ENCODE assay signal across 21 mouse cellular contexts in genomic region chr10:20257054-20257643, GRCm38 (mm10). TPM values are rescaled to one million over a fixed set of nuclear protein-coding genes. Genes with fewer than 3 reads are reported as not detected.
DNase-seq lines count a peak whose midpoint lies in the region; ATAC-seq and TF ChIP-seq lines count a peak whose summit lies in the region.
"Had no signal": no experiment of that assay in that cellular context is flagged by ENCODE, and none has a peak within 500 bp of the region (broad histone marks: within the 10 kb centered on the region; RNA-seq: fewer than 3 reads in every experiment).

No protein-coding gene starts in this region.

- no peak overlapping the region for H3K4me2 ChIP-seq in liver, embryonic 13.5 days
- no peak overlapping the region for H3K4me2 ChIP-seq in liver, embryonic 11.5 days
- H3K4me2 ChIP-seq: heart, embryonic 13.5 days; hindbrain, embryonic 15.5 days; limb, embryonic 15.5 days; lung, embryonic 15.5 days; midbrain, embryonic 12.5 days; neural tube, embryonic 12.5 days had no signal

- peak; percentile 43; the same call in 1 of the 2 replicates for ATAC-seq in liver, embryonic 13.5 days (ENCODE audit: low read depth)
- ATAC-seq in liver, embryonic 11.5 days (replicated peaks; ENCODE audit: low FRiP score), result no peak
- ATAC-seq: forebrain, embryonic 16.5 days; intestine, embryonic 16.5 days had no signal

- H3K9me3 ChIP-seq in liver, embryonic 13.5 days (replicated peaks), result no peaks in the 10 kb centered on the region
- H3K9me3 ChIP-seq in liver, embryonic 11.5 days (ENCODE audit: control insufficient read depth, low read length), result no peaks in the 10 kb centered on the region
- H3K9me3 ChIP-seq: heart, embryonic 13.5 days; hindbrain, embryonic 15.5 days; limb, embryonic 15.5 days; lung, embryonic 15.5 days; midbrain, embryonic 12.5 days; neural tube, embryonic 12.5 days had no signal

- no peak for DNase-seq in liver, embryonic 13.5 days
- DNase-seq in liver, embryonic 11.5 days (ENCODE audit: low spot score), result no peak
- DNase-seq in CD4-positive, CD25-positive, alpha-beta regulatory T cell, adult 2 months (ENCODE audit: low read depth, low spot score), result peak; percentile 40
- peak; percentile 35 for DNase-seq in T-cell, adult 2 months (ENCODE audit: low spot score)
- peak; percentile 40 for DNase-seq in thymus, postnatal 14 days
- DNase-seq in urinary bladder, adult 18-20 months (ENCODE audit: low spot score in 2 of 2), result no peak
- no peak for DNase-seq in kidney, adult 2 months
- DNase-seq: adrenal gland, postnatal 14 days; cerebellum, adult 11-12 months; cerebellum, postnatal 14 days; embryo, embryonic 11 days; heart, postnatal 4 days had no signal

- TF ChIP-seq POLR2A in kidney, adult 2 months (IDR thresholded peaks at IDR 0.05; ENCODE audit: low read depth, low read length), result no peak

- WGBS in liver, embryonic 13.5 days (ENCODE audit: insufficient replicate concordance), result 78% methylated on average over 14 of the region's 14 CpGs
- WGBS in liver, embryonic 11.5 days, result 80% methylated on average over 14 of the region's 14 CpGs
- WGBS in kidney, adult 2 months, result 76% methylated on average over 14 of the region's 14 CpGs

- H3K4me1 ChIP-seq in liver, embryonic 13.5 days (replicated peaks), result peaks cover 17% of the 10 kb centered on the region
- H3K4me1 ChIP-seq in liver, embryonic 11.5 days (replicated peaks; ENCODE audit: control insufficient read depth, insufficient read depth, low read length), result no peaks in the 10 kb centered on the region; the same call in 1 of the 2 replicates
- no peaks in the 10 kb centered on the region; the same call in 1 of the 2 replicates for H3K4me1 ChIP-seq in kidney, adult 2 months (ENCODE audit: control insufficient read depth, insufficient read depth, low read length)
- H3K4me1 ChIP-seq: hindbrain, embryonic 15.5 days; limb, embryonic 15.5 days; lung, embryonic 15.5 days; midbrain, embryonic 12.5 days; neural tube, embryonic 12.5 days had no signal

- no peak overlapping the region for H3K4me3 ChIP-seq in liver, embryonic 13.5 days (replicated peaks)
- H3K4me3 ChIP-seq in liver, embryonic 11.5 days (ENCODE audit: low read depth, low read length), result no peak overlapping the region
- H3K4me3 ChIP-seq in kidney, adult 2 months (ENCODE audit: insufficient read depth, low read depth, low read length), result no peak overlapping the region
- H3K4me3 ChIP-seq: heart, embryonic 13.5 days; hindbrain, embryonic 15.5 days; limb, embryonic 15.5 days; lung, embryonic 15.5 days; midbrain, embryonic 12.5 days; neural tube, embryonic 12.5 days had no signal

- H3K27me3 ChIP-seq in liver, embryonic 13.5 days, result no peaks in the 10 kb centered on the region
- H3K27me3 ChIP-seq in liver, embryonic 11.5 days (replicated peaks; ENCODE audit: control insufficient read depth, insufficient read depth, low read length), result no peaks in the 10 kb centered on the region
- no peaks in the 10 kb centered on the region for H3K27me3 ChIP-seq in kidney, adult 2 months (replicated peaks; ENCODE audit: control insufficient read depth, insufficient read depth, low read length)
- H3K27me3 ChIP-seq: heart, embryonic 13.5 days; hindbrain, embryonic 15.5 days; limb, embryonic 15.5 days; lung, embryonic 15.5 days; midbrain, embryonic 12.5 days; neural tube, embryonic 12.5 days had no signal

- H3K27ac ChIP-seq in liver, embryonic 13.5 days, result no peak overlapping the region
- no peak overlapping the region for H3K27ac ChIP-seq in liver, embryonic 11.5 days (ENCODE audit: low read depth, low read length)
- H3K27ac ChIP-seq in kidney, adult 2 months (ENCODE audit: insufficient read depth, low read depth, low read length), result no peak overlapping the region
- H3K27ac ChIP-seq: heart, embryonic 13.5 days; hindbrain, embryonic 15.5 days; limb, embryonic 15.5 days; lung, embryonic 15.5 days; macrophage; midbrain, embryonic 12.5 days; neural tube, embryonic 12.5 days had no signal

- TF ChIP-seq CTCF in kidney, adult 2 months (conservative IDR thresholded peaks at IDR 0.05; ENCODE audit: insufficient read depth, insufficient read length, low read depth, low read length), result no peak

- H3K9ac ChIP-seq in liver, embryonic 13.5 days, result no peak overlapping the region
- H3K9ac ChIP-seq in liver, embryonic 11.5 days (ENCODE audit: low read depth, low read length), result no peak overlapping the region
- H3K9ac ChIP-seq: heart, embryonic 13.5 days; hindbrain, embryonic 15.5 days; limb, embryonic 15.5 days; lung, embryonic 15.5 days; midbrain, embryonic 12.5 days; neural tube, embryonic 12.5 days had no signal

- no peaks in the 10 kb centered on the region for H3K36me3 ChIP-seq in liver, embryonic 13.5 days
- no peaks in the 10 kb centered on the region for H3K36me3 ChIP-seq in liver, embryonic 11.5 days (ENCODE audit: control insufficient read depth, insufficient read depth, low read length)
- H3K36me3 ChIP-seq in kidney, adult 2 months (ENCODE audit: control insufficient read depth, insufficient read depth, low read length), result no peaks in the 10 kb centered on the region
- H3K36me3 ChIP-seq: heart, embryonic 13.5 days; hindbrain, embryonic 15.5 days; limb, embryonic 15.5 days; lung, embryonic 15.5 days; midbrain, embryonic 12.5 days; neural tube, embryonic 12.5 days had no signal

RNA-seq across cellular contexts. Expression of gene Bclaf1, which starts 55.1 kb away (rescaled TPM):
- 57.1 and 68.8 TPM in 2 replicates for polyA plus RNA-seq in liver, embryonic 13.5 days (2015; fragmentation: Nextera tagmentation; extraction: Ambion mirVana)
- polyA plus RNA-seq in liver, embryonic 11.5 days (2014; fragmentation: Nextera tagmentation; extraction: Ambion mirVana), result 129 and 133 TPM in 2 replicates
- polyA plus RNA-seq in kidney, adult 2 months (2012; rRNA removed), result 11.3 and 13.5 TPM in 2 replicates

Comparison
In these comparisons a context has a peak if more than half of its experiments do, and no peak if none do; other contexts are left out.
1. DNase-seq: peak in CD4-positive, CD25-positive, alpha-beta regulatory T cell, adult 2 months (single experiment), T-cell, adult 2 months (single experiment) and thymus, postnatal 14 days (single experiment); none in liver, embryonic 13.5 days (single experiment), liver, embryonic 11.5 days (single experiment), urinary bladder, adult 18-20 months (0 of 2) and kidney, adult 2 months (single experiment).